Mouse (Mus musculus) heart, embryonic 16.5 days (tissue): ENCODE results near the gene Kat14. TPM values are rescaled to one million over a fixed set of nuclear protein-coding genes. Genes with fewer than 3 reads are reported as not detected.
A peak's percentile ranks its signal among the peaks of the same experiment; 100 is the strongest.

ENCODE experiments used
- ATAC-seq: fragments of 200-750 bp; cut with Nextera tagmentation; replicated peaks from 2 replicates; pipeline ENCODE4 v1.8.0; 2017; ENCODE audit warnings: moderate number of reproducible peaks; ENCODE audit not compliant: insufficient read depth, low FRiP score; ENCODE audit errors: extremely low read depth
- H3K27ac ChIP-seq: fragments of 300-500 bp; sonication (generic); 2 replicates; pipeline ENCODE4 v1.5.1; 2014; ENCODE audit warnings: mild to moderate bottlenecking, low read length, control low read depth, moderate library complexity
- H3K27me3 ChIP-seq: fragments of 300-500 bp; sonication (generic); 2 replicates; pipeline ENCODE4 v1.6.1; 2014; ENCODE audit warnings: low read length, mixed read lengths; ENCODE audit not compliant: control insufficient read depth, insufficient read depth
- H3K36me3 ChIP-seq: fragments of 300-500 bp; sonication (generic); 2 replicates; pipeline ENCODE4 v1.6.1; 2014; ENCODE audit not compliant: control insufficient read depth, insufficient read depth
- H3K4me1 ChIP-seq: fragments of 300-500 bp; sonication (generic); 2 replicates; pipeline ENCODE4 v1.6.1; 2014; ENCODE audit warnings: low read length, mixed read lengths; ENCODE audit not compliant: control insufficient read depth, insufficient read depth
- H3K4me2 ChIP-seq: fragments of 300-500 bp; sonication (generic); 2 replicates; pipeline ENCODE4 v1.6.1; 2014; ENCODE audit warnings: low read depth, mild to moderate bottlenecking, control low read depth, low read length
- H3K4me3 ChIP-seq: fragments of 300-500 bp; sonication (generic); 2 replicates; pipeline ENCODE4 v1.5.1; 2014; ENCODE audit warnings: mild to moderate bottlenecking, control low read depth, low read length
- H3K9ac ChIP-seq: fragments of 300-500 bp; sonication (generic); 2 replicates; pipeline ENCODE4 v1.6.1; 2014; ENCODE audit warnings: low read length, control low read depth
- H3K9me3 ChIP-seq: fragments of 300-500 bp; sonication (generic); replicated peaks from 2 replicates; pipeline ENCODE4 v1.6.1; 2016; ENCODE audit warnings: low read length; ENCODE audit not compliant: control insufficient read depth
- WGBS: fragments of 180-500 bp; shearing (Covaris S2); extraction: QIAGEN DNeasy Blood & Tissue Kit; methylation state at CpG from one replicate; pipeline ENCODE4 v1.1.7; 2014; 5-methylcytosine and 5-hydroxymethylcytosine counted together
- polyA plus RNA-seq: library from polyadenylated mRNA; unstranded; fragments of >200 nt; fragmentation: Nextera tagmentation; extraction: Ambion mirVana; gene quantifications from 2 replicates; pipeline ENCODE4 v1.2.1, GENCODE M21; 2015

Kat14 gene
- polyA plus RNA-seq, 1 experiment from 2014 or later, result 28.0 TPM

GRCm38 (mm10) chr2:144400659-144401058, 31.9 kb downstream of the Kat14 start:
- Histone ChIP-seq H3K4me2 (no peak overlapping the region), H3K4me3 (no peak overlapping the region), H3K27ac (peak overlapping the region; percentile 35; the same call in 1 of the 2 replicates), H3K4me1 (no peaks in the 10 kb centered on the region), H3K27me3 (no peaks in the 10 kb centered on the region), H3K36me3 (peaks cover 68% of the 10 kb centered on the region), H3K9me3 (no peaks in the 10 kb centered on the region; the same call in 1 of the 2 replicates), H3K9ac (no peak overlapping the region)
- ATAC-seq, result no peak
- WGBS, result 60% methylated on average over 6 of the region's 6 CpGs

- H3K9ac ChIP-seq, result no peak overlapping the region
- ATAC-seq, result no peak
- WGBS, result 87% methylated on average over 4 of the region's 4 CpGs
- no peaks in the 10 kb centered on the region for H3K9me3 ChIP-seq
- H3K27ac ChIP-seq, result no peak overlapping the region
- H3K4me1 ChIP-seq, result no peaks in the 10 kb centered on the region
- H3K36me3 ChIP-seq, result peaks cover 49% of the 10 kb centered on the region
- H3K4me2 ChIP-seq, result no peak overlapping the region
- H3K4me3 ChIP-seq, result no peak overlapping the region
- no peaks in the 10 kb centered on the region for H3K27me3 ChIP-seq
These were observed 40.3 kb downstream of the Kat14 start for GRCm38 (mm10) chr2:144409037-144409436.

- ATAC-seq, result no peak
- H3K27ac ChIP-seq, result no peak overlapping the region
- no peaks in the 10 kb centered on the region for H3K4me1 ChIP-seq
- H3K9me3 ChIP-seq, result no peaks in the 10 kb centered on the region
- H3K4me3 ChIP-seq, result no peak overlapping the region
- H3K9ac ChIP-seq, result no peak overlapping the region
- no peaks in the 10 kb centered on the region for H3K27me3 ChIP-seq
- WGBS, result 80% methylated on average over 3 of the region's 3 CpGs
- no peak overlapping the region for H3K4me2 ChIP-seq
- peaks cover 36% of the 10 kb centered on the region for H3K36me3 ChIP-seq
These were observed 41.8 kb downstream of the Kat14 start for GRCm38 (mm10) chr2:144410603-144411002.

- Histone ChIP-seq H3K27me3 (no peaks in the 10 kb centered on the region), H3K4me2 (no peak overlapping the region), H3K36me3 (peaks cover 2% of the 10 kb centered on the region; the same call in 1 of the 2 replicates), H3K9ac (no peak overlapping the region), H3K4me3 (no peak overlapping the region), H3K4me1 (no peaks in the 10 kb centered on the region), H3K27ac (no peak overlapping the region), H3K9me3 (no peaks in the 10 kb centered on the region)
- WGBS, result 85% methylated on average over 1 of the region's 1 CpGs
- ATAC-seq, result no peak
These were observed 45.9 kb downstream of the Kat14 start for GRCm38 (mm10) chr2:144414646-144415045.

GRCm38 (mm10) chr2:144416859-144417258, 48.1 kb downstream of the Kat14 start:
- H3K4me2 ChIP-seq, result no peak overlapping the region
- no peak for ATAC-seq
- no peak overlapping the region for H3K27ac ChIP-seq
- H3K4me1 ChIP-seq, result no peaks in the 10 kb centered on the region
- H3K9me3 ChIP-seq, result no peaks in the 10 kb centered on the region
- no peak overlapping the region for H3K9ac ChIP-seq
- WGBS, result 46% methylated on average over 8 of the region's 8 CpGs
- H3K4me3 ChIP-seq, result no peak overlapping the region
- no peaks in the 10 kb centered on the region for H3K27me3 ChIP-seq
- H3K36me3 ChIP-seq, result peaks cover 2% of the 10 kb centered on the region; the same call in 1 of the 2 replicates

- Histone ChIP-seq H3K9ac (no peak overlapping the region), H3K27ac (no peak overlapping the region), H3K4me2 (no peak overlapping the region), H3K4me1 (no peaks in the 10 kb centered on the region), H3K4me3 (no peak overlapping the region), H3K9me3 (no peaks in the 10 kb centered on the region), H3K27me3 (no peaks in the 10 kb centered on the region), H3K36me3 (no peaks in the 10 kb centered on the region)
- WGBS, result 31% methylated on average over 2 of the region's 2 CpGs
- no peak for ATAC-seq
These were observed 49.3 kb downstream of the Kat14 start for GRCm38 (mm10) chr2:144418062-144418461.

GRCm38 (mm10) chr2:144422094-144422675, 53.4 kb downstream of the Kat14 start:
- WGBS, result 64% methylated on average over 10 of the region's 10 CpGs

GRCm38 (mm10) chr2:144425761-144426160, 57.0 kb downstream of the Kat14 start:
- Histone ChIP-seq H3K36me3 (no peaks in the 10 kb centered on the region), H3K4me1 (no peaks in the 10 kb centered on the region), H3K9me3 (no peaks in the 10 kb centered on the region), H3K27me3 (no peaks in the 10 kb centered on the region), H3K4me2 (no peak overlapping the region), H3K9ac (no peak overlapping the region), H3K27ac (no peak overlapping the region), H3K4me3 (no peak overlapping the region)
- ATAC-seq, result no peak
- WGBS, result 71% methylated on average over 1 of the region's 1 CpGs

More at GRCm38 (mm10) chr2:144422094-144422675, 53.4 kb downstream of the Kat14 start:
- Histone ChIP-seq H3K9ac (no peak overlapping the region), H3K4me2 (no peak overlapping the region), H3K9me3 (no peaks in the 10 kb centered on the region), H3K36me3 (no peaks in the 10 kb centered on the region), H3K27me3 (no peaks in the 10 kb centered on the region), H3K4me3 (no peak overlapping the region), H3K27ac (no peak overlapping the region), H3K4me1 (no peaks in the 10 kb centered on the region)
- ATAC-seq, result no peak; the same call in 1 of the 2 replicates

GRCm38 (mm10) chr2:144427852-144428251, 59.1 kb downstream of the Kat14 start:
- 53% methylated on average over 5 of the region's 5 CpGs for WGBS
- H3K4me2 ChIP-seq, result no peak overlapping the region
- ATAC-seq, result no peak

More at GRCm38 (mm10) chr2:144427852-144428251, 59.1 kb downstream of the Kat14 start:
- Histone ChIP-seq H3K4me3 (no peak overlapping the region), H3K36me3 (no peaks in the 10 kb centered on the region), H3K4me1 (no peaks in the 10 kb centered on the region), H3K27ac (no peak overlapping the region), H3K9ac (no peak overlapping the region), H3K9me3 (no peaks in the 10 kb centered on the region), H3K27me3 (no peaks in the 10 kb centered on the region)
